Mouse (Mus musculus) forelimb bud, embryonic 11.5 days (tissue): ENCODE data around the gene Idh1.

Source experiments
- DNase-seq: peaks from one replicate; pipeline ENCODE4 v3.0.0-alpha.2; 2012; ENCODE audit warnings: low read depth, low spot score

Gene Idh1

GRCm38 (mm10) chr1:65176912-65177311 is 9.4 kb downstream of the Idh1 start:
- DNase-seq: no peak

GRCm38 (mm10) chr1:65176171-65176570 is 10.1 kb downstream of the Idh1 start:
- DNase-seq: no peak

- DNase-seq: no peak
These were observed 12.6 kb downstream of the Idh1 start for GRCm38 (mm10) chr1:65173716-65174115.

- no peak for DNase-seq
These were observed 14.7 kb downstream of the Idh1 start for GRCm38 (mm10) chr1:65171579-65171978.

- no peak for DNase-seq
These were observed 16.4 kb downstream of the Idh1 start for GRCm38 (mm10) chr1:65169947-65170346.

GRCm38 (mm10) chr1:65169536-65169935 is 16.8 kb downstream of the Idh1 start:
- no peak for DNase-seq

GRCm38 (mm10) chr1:65167496-65167895 is 18.8 kb downstream of the Idh1 start:
- DNase-seq: no peak

GRCm38 (mm10) chr1:65162210-65162609 is 24.1 kb downstream of the Idh1 start:
- DNase-seq: no peak

GRCm38 (mm10) chr1:65156111-65156510 is 30.2 kb downstream of the Idh1 start:
- no peak for DNase-seq

- no peak for DNase-seq
These were observed 31.5 kb downstream of the Idh1 start for GRCm38 (mm10) chr1:65154814-65155213.

- no peak for DNase-seq
These were observed 38.3 kb downstream of the Idh1 start for GRCm38 (mm10) chr1:65147971-65148370.

GRCm38 (mm10) chr1:65147326-65147725 is 39.0 kb downstream of the Idh1 start:
- DNase-seq: no peak

- DNase-seq: no peak
These were observed 39.7 kb downstream of the Idh1 start for GRCm38 (mm10) chr1:65146601-65147000.

- DNase-seq: no peak
These were observed 41.5 kb downstream of the Idh1 start for GRCm38 (mm10) chr1:65144783-65145182.

- no peak for DNase-seq
These were observed 48.7 kb downstream of the Idh1 start for GRCm38 (mm10) chr1:65137560-65137959.

GRCm38 (mm10) chr1:65132833-65133232 is 53.5 kb downstream of the Idh1 start:
- DNase-seq: no peak

- DNase-seq: no peak
These were observed 54.6 kb downstream of the Idh1 start for GRCm38 (mm10) chr1:65131671-65132070.

GRCm38 (mm10) chr1:65130226-65130625 is 56.1 kb downstream of the Idh1 start:
- DNase-seq: no peak

GRCm38 (mm10) chr1:65129634-65130180 is 56.6 kb downstream of the Idh1 start:
- DNase-seq: no peak

GRCm38 (mm10) chr1:65122574-65123372 is 63.5 kb downstream of the Idh1 start, which contains the start of gene D630023F18Rik:
Gene D630023F18Rik (minus strand): TSS chr1:65123214.
- DNase-seq: no peak

GRCm38 (mm10) chr1:65119438-65119837 is 66.9 kb downstream of the Idh1 start, which contains the start of gene Gm28845:
Gene Gm28845 (minus strand): TSS chr1:65119558.
- DNase-seq: no peak

GRCm38 (mm10) chr1:65118150-65118913 is 68.0 kb downstream of the Idh1 start:
- no peak for DNase-seq
